Mouse (Mus musculus): ENCODE data around the gene Hps6.
A peak's percentile ranks its signal among the peaks of the same experiment; 100 is the strongest.

The Hps6 gene

GRCm38 (mm10) chr19:46030196-46030983 lies 27.1 kb downstream of the Hps6 start:
- no peak for DNase-seq (ENCODE audit: low spot score)

GRCm38 (mm10) chr19:46031689-46032432 lies 28.6 kb downstream of the Hps6 start:
- DNase-seq (ENCODE audit: low spot score): no peak

- DNase-seq (ENCODE audit: low spot score): no peak
These were observed 29.6 kb downstream of the Hps6 start for GRCm38 (mm10) chr19:46032731-46033510.

- no peak for DNase-seq (ENCODE audit: low spot score)
These were observed 30.6 kb downstream of the Hps6 start for GRCm38 (mm10) chr19:46033911-46034310.

- no peak for DNase-seq (ENCODE audit: low spot score)
These were observed 32.7 kb downstream of the Hps6 start for GRCm38 (mm10) chr19:46035971-46036370.

GRCm38 (mm10) chr19:46036477-46037242 lies 33.4 kb downstream of the Hps6 start:
- no peak for DNase-seq (ENCODE audit: low spot score)

GRCm38 (mm10) chr19:46037243-46037924 lies 34.1 kb downstream of the Hps6 start:
- DNase-seq (ENCODE audit: low spot score): peak; percentile 70

DNA sequence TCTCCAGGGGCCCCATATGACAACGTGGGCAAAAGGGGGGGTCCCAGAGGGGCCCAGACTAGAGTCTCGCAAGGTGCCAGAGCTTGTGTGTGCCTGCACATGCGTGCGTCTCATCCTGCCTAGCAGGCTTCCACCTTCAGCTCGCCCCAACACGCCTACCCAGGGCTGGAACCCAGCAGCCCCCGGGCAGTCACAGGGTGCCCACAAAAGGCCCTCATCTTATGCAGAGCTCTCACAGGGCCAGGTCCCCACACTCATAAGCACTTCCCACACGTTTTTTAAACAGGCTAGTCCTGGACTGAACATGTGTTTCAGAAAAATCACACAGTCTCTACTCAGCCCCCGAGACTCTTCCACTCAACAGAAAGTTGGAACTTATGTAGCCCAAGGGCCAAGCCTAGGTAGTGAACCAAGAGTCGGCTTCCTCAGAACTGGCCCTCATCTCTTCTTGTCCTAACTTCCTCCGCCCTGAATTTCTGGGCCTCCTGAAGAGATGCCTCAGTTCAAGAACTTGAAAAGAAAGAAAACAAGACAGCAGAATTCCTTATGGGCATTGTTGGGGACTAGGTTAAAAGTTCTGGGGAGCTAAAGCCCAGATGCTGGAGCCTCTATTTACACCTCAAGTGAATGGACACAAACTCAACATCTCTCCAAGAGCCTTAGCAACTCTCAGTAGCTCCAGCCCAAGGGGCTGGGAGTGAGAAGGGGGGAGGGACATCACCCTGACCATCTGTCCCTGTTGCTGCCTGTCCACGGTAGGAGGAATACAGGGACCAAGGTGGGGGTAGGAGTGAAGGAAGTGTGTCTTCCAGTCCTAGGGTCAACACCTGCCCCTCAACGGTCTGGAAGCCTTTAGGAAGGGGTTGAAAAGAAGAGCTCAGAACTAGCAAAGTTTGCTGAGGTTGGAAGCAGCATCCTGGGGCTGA lies 34.9 kb downstream of the Hps6 start:
- peak; percentile 35 for DNase-seq (ENCODE audit: low spot score)

- DNase-seq (ENCODE audit: low spot score): no peak
These were observed 35.5 kb downstream of the Hps6 start for GRCm38 (mm10) chr19:46038851-46039260.

GRCm38 (mm10) chr19:46039478-46039877 lies 36.2 kb downstream of the Hps6 start:
- peak; percentile 91 for DNase-seq (ENCODE audit: low spot score)

DNA sequence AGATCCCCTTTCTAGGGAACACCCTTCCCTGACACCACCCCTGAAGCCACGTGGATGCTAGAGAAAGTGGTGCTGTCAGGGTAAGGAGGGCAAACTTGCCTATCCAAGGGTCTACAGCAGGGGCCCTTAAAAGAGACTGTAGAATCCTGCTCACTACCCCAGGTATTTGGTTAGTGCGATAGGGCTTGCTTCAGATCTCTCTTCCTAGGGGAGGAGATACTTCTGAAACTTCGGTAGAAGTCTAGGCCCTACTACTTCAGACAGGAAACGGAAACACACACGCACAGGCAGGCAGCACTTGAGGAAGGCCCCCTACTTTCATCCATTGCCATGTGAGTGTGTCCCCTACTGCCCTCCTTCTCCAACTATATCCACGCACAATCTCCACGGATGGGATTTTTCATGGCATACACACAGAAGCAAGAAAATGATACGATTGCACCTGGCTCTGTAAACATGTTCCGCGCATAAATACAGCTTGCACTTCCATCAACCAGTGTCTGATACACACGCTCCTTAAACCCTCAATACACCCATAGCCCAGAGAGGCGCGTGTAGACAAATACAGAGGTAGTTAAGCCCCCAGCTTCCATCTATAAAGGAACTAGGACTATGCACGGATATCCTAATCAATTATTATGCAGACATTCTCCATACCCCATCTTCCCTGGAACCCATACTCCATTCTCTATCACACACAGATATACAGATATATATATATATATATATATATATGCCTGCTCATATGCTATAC lies 37.0 kb downstream of the Hps6 start:
- DNase-seq (ENCODE audit: low spot score): peak; percentile 71

DNA sequence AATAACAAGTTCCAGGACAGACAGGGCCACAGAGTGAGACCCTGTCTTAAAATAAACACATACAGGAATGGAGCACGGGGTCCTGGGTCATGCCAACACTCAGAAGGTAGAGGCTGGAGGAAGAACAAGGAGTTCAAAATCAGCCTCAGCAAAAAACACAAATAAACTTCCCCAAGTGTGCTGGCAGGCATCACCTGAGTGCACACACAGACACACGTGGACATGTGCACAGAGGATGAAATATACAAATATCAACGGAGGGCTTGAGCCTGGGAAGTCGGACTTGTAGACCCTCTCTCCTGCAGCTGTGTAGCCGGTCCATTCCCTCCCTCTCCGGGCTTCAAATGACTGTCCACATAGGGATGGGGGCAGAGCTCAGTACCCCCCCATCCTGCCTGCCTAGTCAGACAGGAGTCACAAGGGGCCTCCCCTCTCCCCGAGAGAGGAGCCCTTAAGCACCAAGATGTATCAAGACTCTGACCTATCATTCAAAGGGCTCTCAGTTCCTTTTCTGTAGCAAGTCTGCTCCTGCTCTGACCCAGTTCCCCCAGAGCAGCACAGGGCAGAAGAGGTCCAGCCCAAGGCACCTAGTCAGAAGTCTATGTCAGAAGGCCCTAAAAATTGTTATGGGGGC lies 38.1 kb downstream of the Hps6 start:
- DNase-seq (ENCODE audit: low spot score): no peak

DNA sequence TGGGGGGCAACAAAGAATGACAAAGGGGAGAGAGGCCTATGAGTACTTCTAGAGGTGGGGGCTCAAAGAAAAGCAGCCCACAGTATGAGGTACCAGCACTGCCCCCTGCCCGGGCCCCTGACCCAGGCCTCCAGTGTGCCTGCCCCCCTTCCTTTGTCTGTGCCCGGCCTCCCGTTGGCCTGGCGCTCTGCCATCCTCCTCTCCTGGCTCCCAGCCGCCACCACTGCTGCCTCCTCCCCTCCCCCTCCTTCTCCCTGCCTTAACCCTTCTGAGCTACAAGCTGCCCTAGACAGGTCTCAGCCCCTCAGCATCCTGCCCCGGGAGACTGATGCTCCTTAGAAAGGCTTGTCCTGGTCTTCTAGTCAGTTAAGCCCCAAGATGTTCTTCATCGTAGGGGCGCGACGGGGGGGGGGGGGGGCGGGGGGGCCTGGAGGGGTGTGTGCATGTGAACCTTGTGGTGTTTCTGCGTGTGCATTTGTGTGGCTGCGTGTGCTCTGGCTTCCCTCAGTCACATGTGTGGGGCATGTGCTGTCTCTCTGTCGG lies 38.7 kb downstream of the Hps6 start:
- DNase-seq (ENCODE audit: low spot score): peak; percentile 13

- peak; percentile 63 for DNase-seq (ENCODE audit: low spot score)
These were observed 39.2 kb downstream of the Hps6 start for GRCm38 (mm10) chr19:46042476-46043011.

GRCm38 (mm10) chr19:46043380-46043779 lies 40.1 kb downstream of the Hps6 start:
- no peak for DNase-seq (ENCODE audit: low spot score)

DNA sequence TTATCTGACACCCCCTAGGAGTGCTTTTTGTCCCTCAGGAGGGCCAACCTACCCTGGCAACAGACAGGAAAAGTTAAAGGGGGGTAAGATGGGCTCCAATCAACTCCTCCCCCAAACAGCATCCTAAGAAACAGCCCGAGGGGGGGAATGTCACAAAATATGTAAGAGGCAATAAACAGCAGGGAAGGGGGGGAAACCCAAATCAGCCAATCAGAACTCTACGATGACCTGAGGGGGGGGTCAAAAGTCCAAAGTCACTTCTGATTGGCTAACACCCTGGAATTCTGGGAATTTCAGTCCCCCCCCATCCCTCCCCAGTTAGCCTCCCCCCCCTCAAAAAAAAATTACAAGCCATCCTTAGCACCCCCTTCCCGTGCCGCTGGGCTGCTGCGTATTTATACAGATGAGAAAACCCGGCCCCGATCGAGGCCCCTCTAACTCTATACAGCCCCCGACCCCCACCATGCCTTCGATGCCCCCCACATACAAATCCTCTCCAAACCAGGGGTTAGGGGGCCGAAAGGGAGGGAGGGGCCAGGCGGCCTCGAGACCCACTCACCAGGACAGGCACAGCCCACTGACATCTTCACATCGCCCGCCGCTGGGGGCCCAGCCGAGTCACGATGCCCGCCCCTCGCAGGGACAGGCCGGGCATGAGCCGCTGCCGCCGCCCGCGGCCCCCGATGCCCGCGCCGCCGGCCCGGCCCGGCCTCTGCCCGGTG lies 41.1 kb downstream of the Hps6 start, which contains the start of gene Pprc1:
Pprc1 (plus strand) TSS at position 616 of the 722 bp plus-strand sequence.
- DNase-seq (ENCODE audit: low spot score): no peak

GRCm38 (mm10) chr19:46044993-46045695 lies 41.8 kb downstream of the Hps6 start, which contains the start of gene Ldb1:
Gene Ldb1, minus strand, starts transcription at chr19:46045214.
- peak; percentile 84 for DNase-seq (ENCODE audit: low spot score)

Data from T-cell, adult 2 months (primary cell).